ENCODE assay signal across 8 mouse cellular contexts in the genomic region with DNA sequence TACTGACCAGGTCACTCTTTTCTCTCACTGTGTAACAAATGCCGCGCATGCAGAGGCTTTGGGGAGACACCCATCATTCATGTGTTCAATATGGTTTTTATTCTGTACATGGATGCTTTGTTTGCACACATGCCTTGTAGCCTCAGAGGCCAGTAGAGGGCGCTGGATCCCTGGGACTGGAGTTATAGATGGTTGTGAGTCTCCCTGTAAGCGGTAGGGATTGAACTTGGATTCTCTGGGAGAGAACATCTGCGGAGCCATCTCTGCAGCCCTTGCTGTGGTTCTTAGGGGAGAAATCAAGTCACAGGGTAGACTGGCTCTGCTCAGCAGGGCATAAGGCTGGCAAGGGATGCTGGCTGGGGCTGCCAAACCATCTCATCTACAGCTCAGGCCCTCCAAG.
DNase-seq lines count a peak whose midpoint lies in the region; ATAC-seq and TF ChIP-seq lines count a peak whose summit lies in the region.

No protein-coding gene starts in this region.

- H3K4me2 ChIP-seq in kidney, embryonic 14.5 days (replicated peaks; ENCODE audit: low read depth, low read length), result no peak overlapping the region
- H3K4me2 ChIP-seq in midbrain, postnatal 0 days (ENCODE audit: low read depth, low read length, poor library complexity, severe bottlenecking), result no peak overlapping the region

- no peaks in the 10 kb centered on the region for H3K9me3 ChIP-seq in kidney, embryonic 14.5 days (ENCODE audit: control insufficient read depth, low read length)
- H3K9me3 ChIP-seq in hindbrain, embryonic 10.5 days, result no peaks in the 10 kb centered on the region
- H3K9me3 ChIP-seq in midbrain, postnatal 0 days (ENCODE audit: low read length), result no peaks in the 10 kb centered on the region

- H3K4me1 ChIP-seq in kidney, embryonic 14.5 days (ENCODE audit: control insufficient read depth, insufficient read depth, low read length), result peaks cover 8% of the 10 kb centered on the region; the same call in 1 of the 2 replicates
- peaks cover 8% of the 10 kb centered on the region; the same call in 1 of the 2 replicates for H3K4me1 ChIP-seq in hindbrain, embryonic 10.5 days (replicated peaks)
- H3K4me1 ChIP-seq in midbrain, postnatal 0 days (ENCODE audit: insufficient read depth, low read length), result peaks cover 3% of the 10 kb centered on the region; the same call in 1 of the 2 replicates

- H3K9ac ChIP-seq in kidney, embryonic 14.5 days (ENCODE audit: low read depth, low read length), result no peak overlapping the region
- no peak overlapping the region for H3K9ac ChIP-seq in midbrain, postnatal 0 days (replicated peaks; ENCODE audit: low read length, poor library complexity, severe bottlenecking)

- H3K27me3 ChIP-seq in kidney, embryonic 14.5 days (ENCODE audit: control insufficient read depth, insufficient read depth, low read length), result no peaks in the 10 kb centered on the region
- H3K27me3 ChIP-seq in hindbrain, embryonic 10.5 days (ENCODE audit: insufficient read depth, poor library complexity, severe bottlenecking), result no peaks in the 10 kb centered on the region
- H3K27me3 ChIP-seq in midbrain, postnatal 0 days (ENCODE audit: insufficient read depth, low read length), result no peaks in the 10 kb centered on the region

- no peak overlapping the region for H3K4me3 ChIP-seq in kidney, embryonic 14.5 days (ENCODE audit: low read length)
- H3K4me3 ChIP-seq in hindbrain, embryonic 10.5 days, result no peak overlapping the region
- H3K4me3 ChIP-seq in midbrain, postnatal 0 days (ENCODE audit: low read depth, low read length), result no peak overlapping the region

- peak; percentile 51 for DNase-seq in kidney, adult 18-20 months
- peak; percentile 30 to 49 for DNase-seq in adrenal gland, adult 18-20 months (ENCODE audit: low spot score in 2 of 2)
- DNase-seq in embryo, embryonic 11.5 days (ENCODE audit: low read depth, low spot score), result peak; percentile 36
- DNase-seq in hindbrain, embryonic 10.5 days (ENCODE audit: low spot score), result peak; percentile 69
- DNase-seq in left cerebral cortex, postnatal 25 days (ENCODE audit: low spot score in 2 of 2), result peak; percentile 71 to 74
- DNase-seq in midbrain, postnatal 0 days (ENCODE audit: low spot score), result peak; percentile 81
- peak; percentile 25 to 51 for DNase-seq in thymus, postnatal 10 days (ENCODE audit: low spot score in 2 of 2)

- 59% methylated on average over 5 of the region's 5 CpGs for WGBS in kidney, embryonic 14.5 days
- 46% methylated on average over 5 of the region's 5 CpGs for WGBS in hindbrain, embryonic 10.5 days
- 53% methylated on average over 5 of the region's 5 CpGs for WGBS in midbrain, postnatal 0 days

- no peak overlapping the region for H3K27ac ChIP-seq in kidney, embryonic 14.5 days (ENCODE audit: low read depth, low read length)
- no peak overlapping the region for H3K27ac ChIP-seq in hindbrain, embryonic 10.5 days
- H3K27ac ChIP-seq in midbrain, postnatal 0 days (ENCODE audit: low read depth, low read length), result no peak overlapping the region

- H3K36me3 ChIP-seq in kidney, embryonic 14.5 days (ENCODE audit: control insufficient read depth, insufficient read depth, low read length), result no peaks in the 10 kb centered on the region
- no peaks in the 10 kb centered on the region for H3K36me3 ChIP-seq in hindbrain, embryonic 10.5 days
- no peaks in the 10 kb centered on the region for H3K36me3 ChIP-seq in midbrain, postnatal 0 days (ENCODE audit: insufficient read depth, low read length)

- intact Hi-C loops in left cerebral cortex, postnatal 25 days (cut with DNase I), result loop anchor here (5.0 to 10.0 kb wide), 2 partner anchors 306 to 373 kb away; a partner anchor contains a TSS

- no peak for ATAC-seq in kidney, embryonic 14.5 days (ENCODE audit: low FRiP score, low TSS enrichment)
- ATAC-seq in midbrain, postnatal 0 days (ENCODE audit: low FRiP score), result peak; percentile 27

- peak; percentile 85 for TF ChIP-seq CTCF in midbrain, postnatal 0 days (IDR thresholded peaks at IDR 0.05)
